Comparison of ENCODE assay signal across 8 mouse cellular contexts in genomic region chr8:82402686-82403330, GRCm38 (mm10). TPM values are rescaled to one million over a fixed set of nuclear protein-coding genes. Genes with fewer than 3 reads are reported as not detected.
DNase-seq lines count a peak whose midpoint lies in the region; ATAC-seq and TF ChIP-seq lines count a peak whose summit lies in the region.

Gene Il15 (minus strand): TSS chr8:82403222.

- ATAC-seq in activated CD4-positive, CD25-positive, alpha-beta regulatory T cell, adult 4 months: peak; percentile 87
- no peak for ATAC-seq in embryonic facial prominence, embryonic 13.5 days (ENCODE audit: insufficient number of reproducible peaks, insufficient read depth, low FRiP score, low TSS enrichment, low read depth)
- no peak for ATAC-seq in heart, embryonic 13.5 days (ENCODE audit: extremely low read depth, insufficient number of reproducible peaks, low FRiP score, low TSS enrichment)
- ATAC-seq in kidney, embryonic 15.5 days (replicated peaks; ENCODE audit: low FRiP score): peak; percentile 86
- peak; percentile 88 for ATAC-seq in lung, postnatal 0 days

- no peaks in the 10 kb centered on the region for H3K9me3 ChIP-seq in embryonic facial prominence, embryonic 13.5 days
- no peaks in the 10 kb centered on the region for H3K9me3 ChIP-seq in heart, embryonic 13.5 days
- no peaks in the 10 kb centered on the region for H3K9me3 ChIP-seq in kidney, embryonic 15.5 days (replicated peaks)
- no peaks in the 10 kb centered on the region for H3K9me3 ChIP-seq in lung, postnatal 0 days (ENCODE audit: low read length)

- peak within 1 kb of the TSS; percentile 46 for H3K4me3 ChIP-seq in embryonic facial prominence, embryonic 13.5 days
- peak within 1 kb of the TSS; percentile 75 for H3K4me3 ChIP-seq in heart, embryonic 13.5 days
- peak within 1 kb of the TSS; percentile 55 for H3K4me3 ChIP-seq in kidney, embryonic 15.5 days (replicated peaks)
- peak within 1 kb of the TSS; percentile 67 for H3K4me3 ChIP-seq in lung, postnatal 0 days (ENCODE audit: low read depth, low read length)

- 0 out of 2 replicates have a peak, but pooled peaks cover 11% of the 10 kb centered on the region for H3K27me3 ChIP-seq in embryonic facial prominence, embryonic 13.5 days
- no peaks in the 10 kb centered on the region for H3K27me3 ChIP-seq in heart, embryonic 13.5 days (replicated peaks)
- H3K27me3 ChIP-seq in kidney, embryonic 15.5 days: no peaks in the 10 kb centered on the region
- no peaks in the 10 kb centered on the region for H3K27me3 ChIP-seq in lung, postnatal 0 days (replicated peaks; ENCODE audit: insufficient read depth, low read length)

- H3K9ac ChIP-seq in embryonic facial prominence, embryonic 13.5 days: peak within 1 kb of the TSS; percentile 64
- peak within 1 kb of the TSS; percentile 85 for H3K9ac ChIP-seq in heart, embryonic 13.5 days
- H3K9ac ChIP-seq in kidney, embryonic 15.5 days: peak within 1 kb of the TSS; percentile 37
- H3K9ac ChIP-seq in lung, postnatal 0 days (replicated peaks; ENCODE audit: low read depth): peak within 1 kb of the TSS; percentile 68

- H3K4me1 ChIP-seq in embryonic facial prominence, embryonic 13.5 days: peaks cover 21% of the 10 kb centered on the region
- peaks cover 24% of the 10 kb centered on the region for H3K4me1 ChIP-seq in heart, embryonic 13.5 days
- peaks cover 23% of the 10 kb centered on the region for H3K4me1 ChIP-seq in kidney, embryonic 15.5 days
- H3K4me1 ChIP-seq in lung, postnatal 0 days (ENCODE audit: insufficient read depth, low read depth, low read length): no peaks in the 10 kb centered on the region; the same call in 1 of the 2 replicates

- H3K27ac ChIP-seq in embryonic facial prominence, embryonic 13.5 days: no peak within 1 kb of the TSS; the same call in 1 of the 2 replicates
- peak within 1 kb of the TSS; percentile 83 for H3K27ac ChIP-seq in heart, embryonic 13.5 days (replicated peaks)
- H3K27ac ChIP-seq in kidney, embryonic 15.5 days: peak within 1 kb of the TSS; percentile 82
- H3K27ac ChIP-seq in lung, postnatal 0 days (ENCODE audit: low read length): peak within 1 kb of the TSS; percentile 88

- DNase-seq in B cell, adult 2 months: peak; percentile 57 to 66
- DNase-seq in lung, postnatal 0 days (ENCODE audit: low spot score): peak; percentile 85
- peak; percentile 50 for DNase-seq in ovary, adult 18-20 months (ENCODE audit: low spot score)
- DNase-seq in urinary bladder, postnatal 36 days (ENCODE audit: low spot score in 2 of 2): peak; percentile 62 to 65

- no peak for TF ChIP-seq EP300 in lung, postnatal 0 days (IDR thresholded peaks at IDR 0.05)

- peak within 1 kb of the TSS; percentile 74 for H3K4me2 ChIP-seq in embryonic facial prominence, embryonic 13.5 days
- H3K4me2 ChIP-seq in heart, embryonic 13.5 days: peak within 1 kb of the TSS; percentile 84
- H3K4me2 ChIP-seq in kidney, embryonic 15.5 days: peak within 1 kb of the TSS; percentile 82
- H3K4me2 ChIP-seq in lung, postnatal 0 days (replicated peaks; ENCODE audit: low read depth, low read length): peak within 1 kb of the TSS; percentile 72

- no peaks in the 10 kb centered on the region for H3K36me3 ChIP-seq in embryonic facial prominence, embryonic 13.5 days
- H3K36me3 ChIP-seq in heart, embryonic 13.5 days: no peaks in the 10 kb centered on the region
- no peaks in the 10 kb centered on the region for H3K36me3 ChIP-seq in kidney, embryonic 15.5 days
- H3K36me3 ChIP-seq in lung, postnatal 0 days (ENCODE audit: insufficient read depth, low read length): no peaks in the 10 kb centered on the region

- 13% methylated on average over 13 of the region's 13 CpGs for WGBS in embryonic facial prominence, embryonic 13.5 days
- WGBS in heart, embryonic 13.5 days: 5% methylated on average over 13 of the region's 13 CpGs
- 7% methylated on average over 13 of the region's 13 CpGs for WGBS in kidney, embryonic 15.5 days
- WGBS in lung, postnatal 0 days: 3% methylated on average over 13 of the region's 13 CpGs

- TF ChIP-seq CTCF in lung, postnatal 0 days (IDR thresholded peaks at IDR 0.05): no peak

RNA-seq across cellular contexts. Expression of gene Il15, which starts in this region (rescaled TPM):
- polyA plus RNA-seq in activated CD4-positive, CD25-positive, alpha-beta regulatory T cell, adult 4 months (2017; shearing (Covaris generic)): under 1 TPM in 1 of 2 experiments, not detected in 1; 0.90 TPM
- polyA plus RNA-seq in embryonic facial prominence, embryonic 13.5 days (2015; fragmentation: Nextera tagmentation; extraction: Ambion mirVana): 1.8 and 2.6 TPM in 2 replicates
- polyA plus RNA-seq in heart, embryonic 13.5 days (2015; fragmentation: Nextera tagmentation; extraction: Ambion mirVana): 20.5 and 22.8 TPM in 2 replicates
- polyA plus RNA-seq in kidney, embryonic 15.5 days (2015; fragmentation: Nextera tagmentation; extraction: Ambion mirVana): 6.4 and 7.5 TPM in 2 replicates
- polyA plus RNA-seq in lung, postnatal 0 days (2015; fragmentation: Nextera tagmentation; extraction: Ambion mirVana): 10.2 and 12.4 TPM in 2 replicates

Comparison
In these comparisons a context has a peak if more than half of its experiments do, and no peak if none do; other contexts are left out.
1. Peak in ATAC-seq in activated CD4-positive, CD25-positive, alpha-beta regulatory T cell, adult 4 months; RNA of the gene not detected or under 1 TPM.
2. ATAC-seq: peak in kidney, embryonic 15.5 days (single experiment) and lung, postnatal 0 days (single experiment); none in embryonic facial prominence, embryonic 13.5 days (single experiment) and heart, embryonic 13.5 days (single experiment).
3. Peak in every context shown above with its lines, with median percentiles within 50 percentile points of each other: DNase-seq, H3K4me2 ChIP-seq, H3K4me3 ChIP-seq and H3K9ac ChIP-seq.